Mouse (Mus musculus) C2C12 (cell line): ENCODE results near the gene Sf1.

Experiments used
- CEBPB ChIP-seq: IDR thresholded peaks from one replicate; pipeline ENCODE4 v1.6.1; 2011; ENCODE audit warnings: low read depth, mild to moderate bottlenecking, control low read depth, moderate library complexity
- CTCF ChIP-seq: IDR thresholded peaks from one replicate; pipeline ENCODE4 v1.5.1; 2011; ENCODE audit not compliant: control insufficient read depth, insufficient read depth, insufficient read length
- FOSL1 ChIP-seq: IDR thresholded peaks from one replicate; pipeline ENCODE4 v1.8.0; 2011; ENCODE audit warnings: mild to moderate bottlenecking, low read length; ENCODE audit not compliant: poor library complexity, insufficient read depth, severe bottlenecking
- MAX ChIP-seq: IDR thresholded peaks from one replicate; pipeline ENCODE4 v1.6.1; 2011; ENCODE audit warnings: mild to moderate bottlenecking, control low read depth
- MYOD1 ChIP-seq: IDR thresholded peaks from one replicate; pipeline ENCODE4 v1.6.1; 2011; ENCODE audit warnings: low read depth; ENCODE audit not compliant: control insufficient read depth, insufficient read length
- MYOG ChIP-seq: IDR thresholded peaks from one replicate; pipeline ENCODE4 v1.6.1; 2011; ENCODE audit not compliant: control insufficient read depth, insufficient read length; ENCODE audit errors: extremely low read depth
- USF1 ChIP-seq: IDR thresholded peaks from one replicate; pipeline ENCODE4 v1.6.1; 2011; ENCODE audit warnings: low read depth, mild to moderate bottlenecking, control low read depth, moderate library complexity

DNA sequence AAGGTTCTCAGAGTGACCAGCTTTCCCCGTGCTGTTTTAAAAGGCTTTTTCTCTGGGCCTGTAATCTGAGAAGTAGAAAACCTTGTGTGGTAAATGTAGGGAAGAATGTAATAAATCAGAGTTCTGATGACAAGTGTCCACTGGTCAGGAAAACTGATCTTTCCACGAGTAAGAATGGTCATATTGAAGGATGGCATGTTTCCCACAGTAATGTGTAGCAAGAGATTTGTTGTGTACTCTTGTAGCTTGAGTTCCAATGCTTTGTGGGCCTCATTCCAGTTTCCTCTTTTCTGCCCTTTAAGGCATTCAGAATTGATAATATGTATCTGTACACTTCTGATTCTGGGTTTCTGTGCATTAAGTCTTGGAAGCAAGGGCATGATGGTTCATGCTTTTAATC lies 1.4 kb downstream of the Sf1 start:
- TF ChIP-seq USF1 (no peak), MYOG (no peak), CTCF (no peak), CEBPB (no peak), MAX (no peak), MYOD1 (no peak), FOSL1 (no peak)
